Mouse (Mus musculus) neural tube, embryonic 12.5 days (tissue): ENCODE results near the gene Fis1. TPM values are rescaled to one million over a fixed set of nuclear protein-coding genes. Genes with fewer than 3 reads are reported as not detected.

Experiments
- ATAC-seq: fragments of 200-750 bp; cut with Nextera tagmentation; 2 replicates; pipeline ENCODE4 v1.8.0; 2017; ENCODE audit warnings: low read depth, mild to moderate bottlenecking, moderate TSS enrichment, moderate library complexity; ENCODE audit not compliant: low FRiP score
- H3K27ac ChIP-seq: fragments of 300-500 bp; sonication (generic); 2 replicates; pipeline ENCODE4 v1.5.1; 2016
- H3K27me3 ChIP-seq: fragments of 300-500 bp; sonication (generic); replicated peaks from 2 replicates; pipeline ENCODE4 v1.6.1; 2016; ENCODE audit warnings: mild to moderate bottlenecking
- H3K36me3 ChIP-seq: fragments of 300-500 bp; sonication (generic); 2 replicates; pipeline ENCODE4 v1.6.1; 2016; ENCODE audit warnings: mild to moderate bottlenecking
- H3K4me1 ChIP-seq: fragments of 300-500 bp; sonication (generic); 2 replicates; pipeline ENCODE4 v1.6.1; 2016
- H3K4me2 ChIP-seq: fragments of 300-500 bp; sonication (generic); replicated peaks from 2 replicates; pipeline ENCODE4 v1.6.1; 2016; ENCODE audit warnings: mild to moderate bottlenecking
- H3K4me3 ChIP-seq: fragments of 300-500 bp; sonication (generic); 2 replicates; pipeline ENCODE4 v1.5.1; 2016
- H3K9ac ChIP-seq: fragments of 300-500 bp; sonication (generic); 2 replicates; pipeline ENCODE4 v1.6.1; 2016; ENCODE audit warnings: mild to moderate bottlenecking
- H3K9me3 ChIP-seq: fragments of 300-500 bp; sonication (generic); 2 replicates; pipeline ENCODE4 v1.6.1; 2016; ENCODE audit warnings: mild to moderate bottlenecking
- WGBS: fragments of 180-500 bp; shearing (Covaris S2); methylation state at CpG from one replicate; pipeline ENCODE4 v1.1.7; 2016; 5-methylcytosine and 5-hydroxymethylcytosine counted together
- polyA plus RNA-seq: library from polyadenylated mRNA; unstranded; fragments of >200 nt; fragmentation: Nextera tagmentation; extraction: Ambion mirVana; gene quantifications from 2 replicates; pipeline ENCODE4 v1.2.1, GENCODE M21; 2016

The Fis1 gene
- polyA plus RNA-seq, 1 experiment from 2014 or later = 304 TPM

DNA sequence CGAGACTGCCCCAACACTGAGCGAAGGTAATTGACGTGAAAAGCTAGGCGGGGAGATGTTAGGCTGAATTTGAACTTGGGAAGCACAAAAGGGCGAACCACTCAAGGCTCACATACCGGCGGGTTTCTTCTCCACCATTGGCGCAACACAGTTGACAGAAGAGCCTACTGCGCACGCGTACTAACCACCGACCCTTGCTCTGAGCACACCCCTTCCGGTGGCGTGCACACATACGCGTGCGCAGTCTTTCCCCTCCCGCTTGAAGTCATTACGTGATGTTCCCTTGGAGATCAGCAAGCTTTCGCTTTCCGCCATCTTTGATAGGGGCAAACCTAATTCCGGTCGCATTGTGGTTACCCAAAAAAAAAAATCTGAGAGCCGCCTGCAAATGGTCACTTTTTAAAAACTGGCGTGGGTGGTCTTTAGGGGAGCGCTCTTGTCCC is 33.6 kb downstream of the Fis1 start, which contains the start of gene Plod3:
Gene Plod3, plus strand, starts transcription at position 325 of the 443 bp plus-strand sequence.
- Histone ChIP-seq H3K27me3 (no peaks in the 10 kb centered on the region), H3K9ac (peak within 1 kb of the TSS; percentile 89), H3K4me2 (peak within 1 kb of the TSS; percentile 81), H3K27ac (peak within 1 kb of the TSS; percentile 83), H3K4me1 (peaks cover 15% of the 10 kb centered on the region), H3K9me3 (no peaks in the 10 kb centered on the region), H3K36me3 (peaks cover 48% of the 10 kb centered on the region), H3K4me3 (peak within 1 kb of the TSS; percentile 71)
- under 1% methylated on average over 26 of the region's 26 CpGs for WGBS
- peak; percentile 83 for ATAC-seq

DNA sequence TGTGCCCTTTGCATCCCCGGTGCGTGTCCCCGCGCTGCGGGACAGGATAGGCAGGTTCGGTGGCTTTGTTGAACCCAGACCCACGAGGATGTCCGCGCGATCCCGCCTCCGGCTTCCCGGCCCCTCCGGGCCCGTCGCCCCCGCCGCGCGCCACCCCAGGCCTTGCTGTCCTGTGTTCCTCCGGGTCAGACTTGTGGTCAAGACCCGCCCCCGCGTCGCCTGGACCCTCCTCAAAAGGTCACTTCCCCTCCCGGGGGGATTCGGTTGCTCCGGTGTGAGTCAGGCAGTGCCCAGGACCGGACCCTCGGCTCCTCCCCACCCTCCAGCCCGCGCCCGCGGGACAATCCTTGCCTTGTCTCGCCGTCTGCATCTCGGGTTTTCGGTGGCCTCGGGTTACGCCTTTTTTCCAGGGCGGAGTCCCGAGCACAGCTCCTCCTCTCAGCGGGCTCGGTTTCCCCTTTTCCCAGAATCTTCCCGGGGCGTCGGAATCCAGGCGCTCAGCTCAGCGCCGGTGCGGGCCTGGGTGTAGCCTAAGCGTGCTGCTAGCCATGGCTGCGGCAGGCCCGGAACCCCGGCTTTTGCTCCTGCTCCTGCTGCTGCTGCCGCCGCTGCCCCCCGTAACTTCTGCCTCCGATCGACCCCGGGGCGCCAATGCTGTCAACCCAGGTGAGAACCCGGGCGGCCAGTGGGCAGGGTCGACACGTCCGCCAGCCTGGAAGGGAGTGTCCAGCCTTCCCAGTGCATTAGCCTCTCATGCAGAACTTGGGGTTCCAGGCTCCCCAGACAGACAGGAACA is 34.3 kb downstream of the Fis1 start:
- Histone ChIP-seq H3K27ac (peak overlapping the region; percentile 83), H3K36me3 (peaks cover 50% of the 10 kb centered on the region), H3K9ac (peak overlapping the region; percentile 89), H3K4me3 (peak overlapping the region; percentile 71), H3K4me1 (peaks cover 15% of the 10 kb centered on the region), H3K27me3 (no peaks in the 10 kb centered on the region), H3K9me3 (no peaks in the 10 kb centered on the region), H3K4me2 (peak overlapping the region; percentile 81)
- ATAC-seq = peak; percentile 61
- WGBS = under 1% methylated on average over 67 of the region's 67 CpGs

DNA sequence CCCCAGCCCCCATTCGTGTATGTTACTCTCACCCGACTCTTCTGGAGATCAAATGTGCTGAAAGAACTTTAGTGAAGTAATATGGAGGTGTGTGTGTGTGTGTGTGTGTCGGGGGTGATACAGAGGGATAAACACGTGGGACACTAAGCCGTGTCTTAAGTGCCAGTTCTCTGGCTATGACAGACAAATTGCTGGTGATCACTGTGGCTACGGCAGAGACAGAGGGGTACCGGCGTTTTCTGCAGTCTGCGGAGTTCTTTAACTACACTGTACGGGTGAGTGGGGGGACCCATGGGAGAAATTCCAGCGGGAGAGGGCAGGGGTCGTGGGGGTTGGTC is 34.8 kb downstream of the Fis1 start, which contains the start of gene Znhit1:
Gene Znhit1, minus strand, starts transcription at position 88 of the 338 bp plus-strand sequence.
- H3K27ac ChIP-seq = peak within 1 kb of the TSS; percentile 83
- H3K36me3 ChIP-seq = peaks cover 56% of the 10 kb centered on the region
- peaks cover 15% of the 10 kb centered on the region for H3K4me1 ChIP-seq
- peak within 1 kb of the TSS; percentile 89 for H3K9ac ChIP-seq
- no peaks in the 10 kb centered on the region for H3K9me3 ChIP-seq
- peak within 1 kb of the TSS; percentile 71 for H3K4me3 ChIP-seq
- WGBS = 10% methylated on average over 12 of the region's 12 CpGs
- peak within 1 kb of the TSS; percentile 81 for H3K4me2 ChIP-seq
- ATAC-seq = 0 out of 2 replicates have a peak, but pooled peaks have one; percentile 8
- H3K27me3 ChIP-seq = no peaks in the 10 kb centered on the region

DNA sequence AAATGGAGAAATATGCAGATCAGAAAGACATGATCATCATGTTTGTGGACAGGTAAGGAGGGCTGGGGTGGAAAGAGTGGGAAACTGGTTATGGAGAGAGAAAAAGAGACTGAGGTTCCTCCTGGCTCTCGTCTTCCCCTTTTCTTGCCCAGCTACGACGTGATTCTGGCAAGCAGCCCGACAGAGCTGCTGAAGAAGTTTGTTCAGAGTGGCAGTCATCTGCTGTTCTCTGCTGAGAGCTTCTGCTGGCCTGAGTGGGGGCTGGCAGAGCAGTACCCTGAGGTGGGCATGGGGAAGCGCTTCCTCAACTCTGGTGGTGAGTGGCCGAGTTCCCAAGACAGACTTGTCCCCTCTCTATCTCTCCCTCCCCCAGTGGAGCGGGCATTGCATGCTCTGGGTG is 35.3 kb downstream of the Fis1 start:
- Histone ChIP-seq H3K4me3 (peak overlapping the region; percentile 71), H3K36me3 (peaks cover 60% of the 10 kb centered on the region), H3K4me1 (peaks cover 15% of the 10 kb centered on the region), H3K9ac (peak overlapping the region; percentile 89), H3K4me2 (peak overlapping the region; percentile 81), H3K9me3 (no peaks in the 10 kb centered on the region), H3K27ac (no peak overlapping the region), H3K27me3 (no peaks in the 10 kb centered on the region)
- no peak for ATAC-seq
- 78% methylated on average over 7 of the region's 7 CpGs for WGBS

DNA sequence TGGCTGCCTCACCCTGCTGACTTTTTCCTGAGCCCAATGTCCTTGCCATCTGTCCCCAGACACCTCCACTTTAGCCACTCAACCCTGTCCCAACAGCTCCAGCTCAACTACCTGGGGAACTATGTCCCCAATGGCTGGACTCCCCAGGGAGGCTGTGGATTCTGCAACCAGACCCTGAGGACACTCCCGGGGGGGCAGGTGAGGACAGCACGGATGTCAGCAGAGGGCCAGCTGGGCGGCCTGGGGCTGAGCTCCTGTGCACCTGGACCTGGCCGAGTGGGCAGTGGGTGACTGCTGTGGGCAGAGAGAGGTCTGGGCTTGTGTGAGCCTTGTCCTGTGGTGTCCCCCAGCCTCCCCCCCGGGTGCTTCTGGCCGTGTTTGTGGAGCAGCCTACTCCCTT is 36.7 kb downstream of the Fis1 start:
- no peaks in the 10 kb centered on the region for H3K27me3 ChIP-seq
- H3K9ac ChIP-seq = no peak overlapping the region
- no peak overlapping the region for H3K4me2 ChIP-seq
- H3K4me1 ChIP-seq = peaks cover 15% of the 10 kb centered on the region
- no peaks in the 10 kb centered on the region for H3K9me3 ChIP-seq
- H3K27ac ChIP-seq = no peak overlapping the region
- WGBS = 91% methylated on average over 6 of the region's 6 CpGs
- no peak for ATAC-seq
- no peak overlapping the region for H3K4me3 ChIP-seq
- peaks cover 62% of the 10 kb centered on the region for H3K36me3 ChIP-seq

DNA sequence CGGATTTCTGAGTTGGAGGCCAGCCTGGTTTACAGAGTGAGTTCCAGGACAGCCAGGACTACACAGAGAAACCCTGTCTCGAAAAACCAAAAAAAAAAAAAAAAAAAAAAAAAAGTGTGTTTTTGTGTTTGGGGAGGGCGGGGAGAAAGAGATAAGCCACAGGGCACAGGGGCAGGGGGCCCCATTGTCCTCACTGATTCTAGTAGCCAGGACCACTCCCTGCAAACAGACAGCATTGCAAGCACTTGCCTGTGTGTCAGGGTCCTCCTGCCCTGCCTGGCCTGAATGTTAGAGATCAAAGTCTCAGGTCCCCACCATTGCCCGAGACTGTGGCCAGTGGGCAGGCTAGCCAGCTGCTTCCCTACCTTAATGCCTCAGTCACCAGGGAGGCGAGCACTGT is 46.4 kb downstream of the Fis1 start:
- H3K27me3 ChIP-seq = no peaks in the 10 kb centered on the region
- H3K9me3 ChIP-seq = no peaks in the 10 kb centered on the region
- 79% methylated on average over 5 of the region's 5 CpGs for WGBS
- H3K9ac ChIP-seq = no peak overlapping the region
- H3K27ac ChIP-seq = no peak overlapping the region
- H3K4me3 ChIP-seq = no peak overlapping the region
- H3K36me3 ChIP-seq = peaks cover 18% of the 10 kb centered on the region
- no peak overlapping the region for H3K4me2 ChIP-seq
- no peaks in the 10 kb centered on the region for H3K4me1 ChIP-seq
- no peak for ATAC-seq

DNA sequence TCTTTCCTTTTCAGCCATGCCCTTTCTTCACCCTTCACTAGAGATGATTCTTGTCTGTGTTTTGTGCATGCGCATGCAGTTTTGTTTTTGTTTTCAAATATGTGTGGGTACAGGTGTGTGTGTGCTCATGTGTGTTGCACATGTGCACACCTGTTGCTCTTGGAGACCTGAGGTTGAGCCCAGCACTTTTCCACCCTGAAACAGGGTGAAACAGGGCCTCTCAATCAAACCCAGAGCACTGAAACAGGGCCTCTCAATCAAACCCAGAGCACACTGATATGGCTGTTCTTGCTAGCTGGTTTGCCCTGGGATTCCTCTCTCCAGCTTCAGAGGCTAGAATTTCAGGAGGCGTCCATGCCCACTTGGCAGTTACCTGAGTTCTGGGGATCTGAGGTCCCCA is 47.5 kb downstream of the Fis1 start:
- ATAC-seq = no peak

DNA sequence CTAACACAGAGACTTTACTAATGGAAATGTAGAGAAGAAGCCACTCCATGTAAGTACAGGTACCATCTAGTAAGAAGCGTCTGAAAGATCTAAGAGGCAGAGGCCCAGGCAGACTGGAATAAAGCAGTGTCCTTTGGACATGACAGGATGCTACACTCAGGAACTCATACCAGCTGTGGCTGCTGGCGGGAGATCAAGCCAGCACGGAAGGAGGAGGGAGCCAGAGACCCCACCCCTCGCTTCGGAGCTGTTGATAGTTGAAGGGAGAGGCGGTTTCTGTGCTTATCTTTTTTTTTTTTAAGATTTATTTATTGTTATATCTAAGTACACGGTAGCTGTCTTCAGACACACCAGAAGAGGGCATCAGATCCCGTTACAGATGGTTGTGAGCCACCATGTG is 54.2 kb downstream of the Fis1 start:
- H3K9me3 ChIP-seq = no peaks in the 10 kb centered on the region
- H3K4me3 ChIP-seq = no peak overlapping the region
- H3K4me1 ChIP-seq = no peaks in the 10 kb centered on the region
- H3K4me2 ChIP-seq = no peak overlapping the region
- H3K36me3 ChIP-seq = no peaks in the 10 kb centered on the region
- ATAC-seq = no peak
- H3K27me3 ChIP-seq = no peaks in the 10 kb centered on the region
- no peak overlapping the region for H3K9ac ChIP-seq
- no peak overlapping the region for H3K27ac ChIP-seq
- WGBS = 65% methylated on average over 8 of the region's 8 CpGs

More for the DNA sequence above, 47.5 kb downstream of the Fis1 start:
- Histone ChIP-seq H3K9me3 (no peaks in the 10 kb centered on the region), H3K4me3 (no peak overlapping the region), H3K27me3 (no peaks in the 10 kb centered on the region), H3K9ac (no peak overlapping the region), H3K36me3 (peaks cover 7% of the 10 kb centered on the region), H3K4me1 (no peaks in the 10 kb centered on the region), H3K27ac (no peak overlapping the region), H3K4me2 (no peak overlapping the region)
- 86% methylated on average over 2 of the region's 2 CpGs for WGBS

DNA sequence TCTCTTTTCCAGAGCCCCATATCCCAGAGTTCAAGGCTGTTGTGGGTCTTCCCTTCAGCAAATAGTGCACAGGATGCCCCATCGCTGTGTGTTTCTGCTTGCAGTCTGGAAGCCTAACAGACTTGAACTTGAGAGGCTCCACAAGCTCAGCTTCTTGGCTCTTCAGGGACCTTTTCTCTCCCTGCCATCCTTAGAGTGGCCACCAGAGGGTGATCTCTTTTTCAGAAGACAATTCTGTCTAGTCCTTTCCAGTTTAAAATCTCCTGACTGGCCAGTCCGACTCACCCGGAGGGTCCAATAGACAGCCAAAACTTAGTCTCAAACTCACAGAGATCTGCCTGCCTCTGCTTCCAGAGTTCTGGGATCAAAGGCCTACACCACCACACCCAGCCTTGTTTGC is 56.9 kb downstream of the Fis1 start:
- H3K9me3 ChIP-seq = no peaks in the 10 kb centered on the region
- H3K4me2 ChIP-seq = no peak overlapping the region
- H3K27me3 ChIP-seq = no peaks in the 10 kb centered on the region
- H3K36me3 ChIP-seq = no peaks in the 10 kb centered on the region
- no peak overlapping the region for H3K27ac ChIP-seq
- H3K4me1 ChIP-seq = no peaks in the 10 kb centered on the region
- H3K4me3 ChIP-seq = no peak overlapping the region
- 34% methylated on average over 3 of the region's 3 CpGs for WGBS
- ATAC-seq = no peak
- no peak overlapping the region for H3K9ac ChIP-seq

DNA sequence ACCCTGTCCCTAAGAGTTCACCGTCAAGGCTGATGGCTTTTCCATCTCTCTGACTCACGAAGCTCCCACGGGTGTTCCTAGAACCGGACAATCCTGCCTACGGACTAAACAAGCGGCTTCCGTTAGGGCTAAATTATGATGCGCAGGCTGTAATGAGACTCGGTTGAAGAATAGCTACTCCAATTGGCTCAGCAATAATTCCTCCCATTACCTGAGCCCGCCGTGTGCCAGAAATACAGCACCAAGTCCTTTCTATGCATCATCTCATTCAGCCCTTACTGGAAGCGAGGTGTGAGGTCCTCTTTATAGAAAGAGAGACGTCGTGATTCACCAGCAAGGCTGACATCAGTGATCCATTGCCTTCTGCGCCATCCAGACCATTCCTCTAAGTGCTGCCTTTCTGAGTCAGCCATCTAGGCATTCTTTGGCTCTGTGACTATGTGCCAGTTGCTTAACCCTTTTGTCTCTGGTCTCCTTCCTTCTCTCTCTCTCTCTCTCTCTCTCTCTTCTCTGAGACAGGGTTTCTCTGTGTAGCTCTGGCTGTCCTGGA is 59.4 kb downstream of the Fis1 start:
- H3K27ac ChIP-seq = no peak overlapping the region
- H3K27me3 ChIP-seq = no peaks in the 10 kb centered on the region
- no peak overlapping the region for H3K9ac ChIP-seq
- no peaks in the 10 kb centered on the region for H3K4me1 ChIP-seq
- no peak overlapping the region for H3K4me3 ChIP-seq
- H3K4me2 ChIP-seq = no peak overlapping the region
- H3K36me3 ChIP-seq = no peaks in the 10 kb centered on the region
- ATAC-seq = no peak
- WGBS = 79% methylated on average over 15 of the region's 15 CpGs
- 0 out of 2 replicates have a peak, but pooled peaks cover 3% of the 10 kb centered on the region for H3K9me3 ChIP-seq
